Mouse (Mus musculus) C2C12 (cell line): ENCODE results near the gene Gpr108.

Source experiments
- CTCF ChIP-seq: IDR thresholded peaks from one replicate; pipeline ENCODE4 v1.5.1; 2011; ENCODE audit not compliant: control insufficient read depth, insufficient read depth, insufficient read length
- MYOD1 ChIP-seq: IDR thresholded peaks from one replicate; pipeline ENCODE4 v1.6.1; 2011; ENCODE audit warnings: low read depth; ENCODE audit not compliant: control insufficient read depth, insufficient read length

DNA sequence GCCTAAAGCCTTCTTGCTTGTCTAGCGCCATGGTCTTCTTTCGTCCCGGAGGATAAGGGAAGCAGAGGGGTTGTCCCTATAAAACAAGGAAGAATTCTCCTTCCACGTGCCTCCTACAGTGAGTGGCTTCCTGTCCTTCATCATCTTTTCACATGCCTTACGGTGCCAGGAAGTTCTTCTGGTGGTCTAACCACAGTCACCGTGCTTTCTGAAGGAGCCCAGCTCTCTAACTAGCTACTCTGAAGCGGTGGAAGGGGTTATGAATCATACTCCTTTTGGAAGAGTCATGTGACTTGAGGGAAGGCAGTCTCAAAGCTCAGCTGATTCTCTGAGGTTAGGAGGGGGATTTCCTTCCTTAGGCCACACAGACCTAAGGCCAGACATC lies 42.4 kb upstream of the Gpr108 start:
- TF ChIP-seq CTCF (no peak), MYOD1 (no peak)
